In the genomic region with DNA sequence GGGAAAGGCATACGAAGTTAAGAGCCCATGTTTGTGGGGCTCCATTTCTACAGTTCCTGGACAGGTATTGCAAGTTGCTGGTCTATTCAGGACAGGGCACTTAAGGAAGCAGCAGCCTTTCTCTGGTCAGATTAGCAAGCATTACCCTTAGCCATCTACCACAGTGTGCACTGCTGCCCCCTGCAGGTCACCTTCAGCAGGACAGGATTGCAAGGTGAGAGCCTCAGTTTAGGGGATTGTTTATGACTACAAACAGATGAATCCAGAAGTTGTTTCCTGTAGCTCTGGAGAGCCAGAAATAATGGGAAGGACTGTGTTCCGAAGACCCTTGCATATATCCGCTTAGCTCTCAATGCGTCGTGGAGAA, we compare ENCODE assay signal across 9 mouse cellular contexts. TPM values are rescaled to one million over a fixed set of nuclear protein-coding genes. Genes with fewer than 3 reads are reported as not detected.
A peak's percentile ranks its signal among the peaks of the same experiment; 100 is the strongest.
DNase-seq lines count a peak whose midpoint lies in the region; ATAC-seq and TF ChIP-seq lines count a peak whose summit lies in the region.
"Had no signal": no experiment of that assay in that cellular context is flagged by ENCODE, and none has a peak within 500 bp of the region (broad histone marks: within the 10 kb centered on the region; RNA-seq: fewer than 3 reads in every experiment).

No protein-coding gene starts in this region.

- DNase-seq in gastrocnemius, adult 2 months: peak; percentile 77
- no peak for DNase-seq in gastrocnemius, postnatal 25 days
- DNase-seq in 416B (ENCODE audit: low read depth) (peak; percentile 77), WW6 (ENCODE audit: low read depth, low spot score) (peak; percentile 53)
- peak; percentile 72 to 81 for DNase-seq in cerebellum, postnatal 14 days
- DNase-seq in thymus, postnatal 10 days (ENCODE audit: low spot score in 2 of 2): peak; percentile 31 to 71

- peaks cover 3% of the 10 kb centered on the region; the same call in 1 of the 2 replicates for H3K4me1 ChIP-seq in intestine, postnatal 0 days (replicated peaks; ENCODE audit: control insufficient read depth, insufficient read depth, low read length)

- no peak overlapping the region for H3K4me2 ChIP-seq in intestine, postnatal 0 days (replicated peaks; ENCODE audit: low read depth)
- H3K4me2 ChIP-seq: limb, embryonic 13.5 days had no signal

- no peak overlapping the region for H3K9ac ChIP-seq in intestine, postnatal 0 days (ENCODE audit: low read depth, low read length)
- H3K9ac ChIP-seq: limb, embryonic 13.5 days had no signal

- intact Hi-C loops in gastrocnemius, adult 2 months (cut with DNase I): loop anchor here (1.0 kb wide), 1 partner anchor 63 kb away; no protein-coding TSS in a partner anchor

- no peak overlapping the region for H3K4me3 ChIP-seq in gastrocnemius, adult 2 months
- H3K4me3 ChIP-seq in intestine, postnatal 0 days (ENCODE audit: low read depth, low read length): no peak overlapping the region
- H3K4me3 ChIP-seq: limb, embryonic 13.5 days had no signal

- TF ChIP-seq CTCF in gastrocnemius, adult 2 months (IDR thresholded peaks at IDR 0.05): peak; percentile 95
- peak; percentile 90 for TF ChIP-seq CTCF in intestine, postnatal 0 days (IDR thresholded peaks at IDR 0.05; ENCODE audit: low read depth)

- 0 out of 2 replicates have a peak, but pooled peaks cover 4% of the 10 kb centered on the region for H3K27me3 ChIP-seq in intestine, postnatal 0 days (replicated peaks; ENCODE audit: control insufficient read depth, insufficient read depth, low read length)

- WGBS in intestine, postnatal 0 days: 70% methylated on average over 5 of the region's 5 CpGs

- no peak overlapping the region for H3K27ac ChIP-seq in gastrocnemius, adult 2 months
- no peak overlapping the region for H3K27ac ChIP-seq in intestine, postnatal 0 days (ENCODE audit: low read depth, low read length)
- H3K27ac ChIP-seq: limb, embryonic 13.5 days had no signal

- no peaks in the 10 kb centered on the region for H3K36me3 ChIP-seq in intestine, postnatal 0 days (ENCODE audit: control insufficient read depth, insufficient read depth)
- H3K36me3 ChIP-seq: limb, embryonic 13.5 days had no signal

- H3K9me3 ChIP-seq in intestine, postnatal 0 days (ENCODE audit: control insufficient read depth): no peaks in the 10 kb centered on the region
- H3K9me3 ChIP-seq: limb, embryonic 13.5 days had no signal

- no peak for ATAC-seq in intestine, postnatal 0 days
- peak; percentile 83 for ATAC-seq in megakaryocyte progenitor cell, adult 5-6 weeks (replicated peaks; ENCODE audit: poor library complexity)

RNA-seq across cellular contexts. Expression of a gene that starts 3.6 kb away (rescaled TPM):
- total RNA-seq in gastrocnemius, adult 2 months (2021): 1 to 10 TPM in 1 of 2 experiments, under 1 TPM in 1; 0.59 to 1.0 TPM
- 1 to 10 TPM in 1 of 2 experiments, under 1 TPM in 1; 0.91 to 1.2 TPM for total RNA-seq in gastrocnemius, postnatal 25 days (2021)
- polyA plus RNA-seq in intestine, postnatal 0 days (2015; fragmentation: Nextera tagmentation; extraction: Ambion mirVana): 2.7 and 3.1 TPM in 2 replicates
- 0.67 TPM in 1 of 2 replicates, not detected in the other for total RNA-seq in megakaryocyte progenitor cell, adult 5-6 weeks (2015)
- total RNA-seq in megakaryocyte progenitor cell, adult 5-6 weeks (2017): not detected in 2 replicates

RNA-seq across cellular contexts. Expression of a gene that starts 18.5 kb away (rescaled TPM):
- 10 to 100 TPM in 1 of 2 experiments, 1 to 10 TPM in 1; 7.5 to 10.3 TPM for total RNA-seq in gastrocnemius, adult 2 months (2021)
- 1 to 10 TPM; 6.8 to 8.6 TPM for total RNA-seq in gastrocnemius, postnatal 25 days (2021)
- 2.8 and 3.6 TPM in 2 replicates for polyA plus RNA-seq in intestine, postnatal 0 days (2015; fragmentation: Nextera tagmentation; extraction: Ambion mirVana)
- 8.2 and 9.8 TPM in 2 replicates for total RNA-seq in megakaryocyte progenitor cell, adult 5-6 weeks (2015)
- 4.3 and 6.0 TPM in 2 replicates for total RNA-seq in megakaryocyte progenitor cell, adult 5-6 weeks (2017)

RNA-seq across cellular contexts. Expression of a gene that starts 38.5 kb away (rescaled TPM):
- 10 to 100 TPM; 54.4 to 55.3 TPM for total RNA-seq in gastrocnemius, adult 2 months (2021)
- total RNA-seq in gastrocnemius, postnatal 25 days (2021): 10 to 100 TPM; 46.8 to 50.2 TPM
- polyA plus RNA-seq in intestine, postnatal 0 days (2015; fragmentation: Nextera tagmentation; extraction: Ambion mirVana): 55.2 and 56.6 TPM in 2 replicates
- total RNA-seq in megakaryocyte progenitor cell, adult 5-6 weeks (2015): 42.6 and 55.9 TPM in 2 replicates
- 113 and 168 TPM in 2 replicates for total RNA-seq in megakaryocyte progenitor cell, adult 5-6 weeks (2017)

RNA-seq across cellular contexts. Expression of a gene that starts 39.8 kb away (rescaled TPM):
- 100 to 1,000 TPM; 149 to 161 TPM for total RNA-seq in gastrocnemius, adult 2 months (2021)
- total RNA-seq in gastrocnemius, postnatal 25 days (2021): 100 to 1,000 TPM; 106 to 116 TPM
- 165 and 173 TPM in 2 replicates for polyA plus RNA-seq in intestine, postnatal 0 days (2015; fragmentation: Nextera tagmentation; extraction: Ambion mirVana)
- 32.7 and 51.4 TPM in 2 replicates for total RNA-seq in megakaryocyte progenitor cell, adult 5-6 weeks (2015)
- total RNA-seq in megakaryocyte progenitor cell, adult 5-6 weeks (2017): 9.1 and 18.1 TPM in 2 replicates
